In genomic region chr11:54989920-54990319, GRCm38 (mm10) we compare ENCODE assay signal across 24 mouse cellular contexts. TPM values are rescaled to one million over a fixed set of nuclear protein-coding genes. Genes with fewer than 3 reads are reported as not detected.
DNase-seq lines count a peak whose midpoint lies in the region; ATAC-seq and TF ChIP-seq lines count a peak whose summit lies in the region.
"Had no signal": no experiment of that assay in that cellular context is flagged by ENCODE, and none has a peak within 500 bp of the region (broad histone marks: within the 10 kb centered on the region; RNA-seq: fewer than 3 reads in every experiment).

No protein-coding gene starts in this region.

- H3K4me3 ChIP-seq in midbrain, postnatal 0 days (ENCODE audit: low read depth, low read length), result no peak overlapping the region
- H3K4me3 ChIP-seq: embryonic facial prominence, embryonic 13.5 days; embryonic facial prominence, embryonic 15.5 days; erythroblast, embryonic 14.5 days; forebrain, embryonic 10.5 days; forebrain, embryonic 12.5 days had no signal

- DNase-seq in heart, postnatal 25 days (ENCODE audit: low spot score), result no peak
- no peak for DNase-seq in retina, embryonic 14.5 days (ENCODE audit: low spot score)
- DNase-seq in midbrain, postnatal 0 days (ENCODE audit: low spot score), result no peak
- DNase-seq: adrenal gland, adult 8-10 months; adrenal gland, postnatal 14 days; adrenal gland, postnatal 36 days; cerebellum, adult 11-12 months; cerebellum, adult 2 months; cerebellum, adult 9-10 months; cerebellum, postnatal 10 days; cerebellum, postnatal 25 days; embryo, embryonic 11 days had no signal

- no peaks in the 10 kb centered on the region for H3K9me3 ChIP-seq in midbrain, postnatal 0 days (ENCODE audit: low read length)
- H3K9me3 ChIP-seq: embryonic facial prominence, embryonic 13.5 days; embryonic facial prominence, embryonic 15.5 days; forebrain, embryonic 12.5 days; G1E had no signal

- H3K36me3 ChIP-seq in midbrain, postnatal 0 days (ENCODE audit: insufficient read depth, low read length), result peaks cover 5% of the 10 kb centered on the region; the same call in 1 of the 2 replicates
- H3K36me3 ChIP-seq: forebrain, embryonic 12.5 days; G1E had no signal

- no peaks in the 10 kb centered on the region for H3K27me3 ChIP-seq in midbrain, postnatal 0 days (ENCODE audit: insufficient read depth, low read length)
- H3K27me3 ChIP-seq: embryonic facial prominence, embryonic 13.5 days; embryonic facial prominence, embryonic 15.5 days; forebrain, embryonic 12.5 days; Patski had no signal

- intact Hi-C loops in heart, postnatal 25 days (cut with DNase I), result loop anchor here (10.0 kb wide), 1 partner anchor 285 kb away; no protein-coding TSS in a partner anchor

- no peaks in the 10 kb centered on the region for H3K4me1 ChIP-seq in midbrain, postnatal 0 days (ENCODE audit: insufficient read depth, low read length)
- H3K4me1 ChIP-seq: embryonic facial prominence, embryonic 13.5 days; embryonic facial prominence, embryonic 15.5 days; forebrain, embryonic 10.5 days; forebrain, embryonic 12.5 days had no signal

- no peak for TF ChIP-seq CTCF in midbrain, postnatal 0 days (IDR thresholded peaks at IDR 0.05)

- no peak overlapping the region for H3K4me2 ChIP-seq in midbrain, postnatal 0 days (ENCODE audit: low read depth, low read length, poor library complexity, severe bottlenecking)
- H3K4me2 ChIP-seq: embryonic facial prominence, embryonic 13.5 days; embryonic facial prominence, embryonic 15.5 days; forebrain, embryonic 12.5 days had no signal

- ATAC-seq in common myeloid progenitor, adult 5-6 weeks (replicated peaks; ENCODE audit: low read depth, poor library complexity, severe bottlenecking), result 0 out of 2 replicates have a peak, but pooled peaks have one; percentile 32
- ATAC-seq in megakaryocyte, adult 5-6 weeks (ENCODE audit: poor library complexity, severe bottlenecking), result peak; percentile 35; the same call in 1 of the 2 replicates
- ATAC-seq in midbrain, postnatal 0 days (ENCODE audit: low FRiP score), result no peak
- ATAC-seq: activated CD4-positive, CD25-positive, alpha-beta regulatory T cell, adult 4 months; forebrain, embryonic 14.5 days; forebrain, embryonic 16.5 days; Patski had no signal

- no peak overlapping the region for H3K9ac ChIP-seq in midbrain, postnatal 0 days (replicated peaks; ENCODE audit: low read length, poor library complexity, severe bottlenecking)
- H3K9ac ChIP-seq: embryonic facial prominence, embryonic 13.5 days; embryonic facial prominence, embryonic 15.5 days; forebrain, embryonic 12.5 days had no signal

- no peak overlapping the region for H3K27ac ChIP-seq in midbrain, postnatal 0 days (ENCODE audit: low read depth, low read length)
- H3K27ac ChIP-seq: embryonic facial prominence, embryonic 13.5 days; embryonic facial prominence, embryonic 15.5 days; forebrain, embryonic 10.5 days; forebrain, embryonic 12.5 days had no signal

RNA-seq across cellular contexts. Expression of gene Tnip1, which starts 27.2 kb away (rescaled TPM):
- total RNA-seq in common myeloid progenitor, adult 5-6 weeks (2017), result 14.9 and 20.2 TPM in 2 replicates
- 28.3 and 32.6 TPM in 2 replicates for total RNA-seq in megakaryocyte, adult 5-6 weeks (2015)
- 26.7 and 47.2 TPM in 2 replicates for total RNA-seq in megakaryocyte, adult 5-6 weeks (2017)
- total RNA-seq in heart, postnatal 25 days (2021), result 10 to 100 TPM; 27.1 to 29.8 TPM
- total RNA-seq in midbrain, postnatal 0 days (2014; rRNA removed), result 19.2 and 20.9 TPM in 2 replicates
- polyA plus RNA-seq in midbrain, postnatal 0 days (2015; fragmentation: Nextera tagmentation; extraction: Ambion mirVana), result 17.0 and 17.2 TPM in 2 replicates

RNA-seq across cellular contexts. Expression of gene Anxa6, which starts 43.3 kb away (rescaled TPM):
- total RNA-seq in common myeloid progenitor, adult 5-6 weeks (2017), result 46.0 and 55.3 TPM in 2 replicates
- 112 and 126 TPM in 2 replicates for total RNA-seq in megakaryocyte, adult 5-6 weeks (2015)
- 230 and 245 TPM in 2 replicates for total RNA-seq in megakaryocyte, adult 5-6 weeks (2017)
- total RNA-seq in heart, postnatal 25 days (2021), result 100 to 1,000 TPM; 240 to 246 TPM
- total RNA-seq in midbrain, postnatal 0 days (2014; rRNA removed), result 48.2 and 51.5 TPM in 2 replicates
- polyA plus RNA-seq in midbrain, postnatal 0 days (2015; fragmentation: Nextera tagmentation; extraction: Ambion mirVana), result 37.6 and 39.3 TPM in 2 replicates
